Mouse (Mus musculus): ENCODE data around the gene Ssb. TPM values are rescaled to one million over a fixed set of nuclear protein-coding genes. Genes with fewer than 3 reads are reported as not detected.

The Ssb gene
- polyA plus RNA-seq, 1 experiment: 460 TPM

- no peak overlapping the region for H3K4me3 ChIP-seq (ENCODE audit: low read depth, low read length)
- no peaks in the 10 kb centered on the region for H3K27me3 ChIP-seq (ENCODE audit: control insufficient read depth, insufficient read depth, low read length, poor library complexity, severe bottlenecking)
- H3K9ac ChIP-seq (ENCODE audit: low read depth, poor library complexity, severe bottlenecking): no peak overlapping the region
- no peak for TF ChIP-seq POLR2A (IDR thresholded peaks at IDR 0.05; ENCODE audit: insufficient read depth, low read length)
- TF ChIP-seq EP300 (IDR thresholded peaks at IDR 0.05; ENCODE audit: insufficient read depth, low read depth, low read length): no peak
- no peak for TF ChIP-seq CTCF (IDR thresholded peaks at IDR 0.05; ENCODE audit: low read depth, low read length)
- H3K9me3 ChIP-seq (replicated peaks; ENCODE audit: control insufficient read depth, insufficient read depth, low read length, poor library complexity, severe bottlenecking): no peaks in the 10 kb centered on the region
- H3K36me3 ChIP-seq (ENCODE audit: control insufficient read depth, insufficient read depth, low read length, poor library complexity, severe bottlenecking): no peaks in the 10 kb centered on the region
- no peak overlapping the region for H3K27ac ChIP-seq (ENCODE audit: insufficient read depth, low read length)
- H3K4me1 ChIP-seq (ENCODE audit: control insufficient read depth, insufficient read depth, low read length): no peaks in the 10 kb centered on the region
Observed at GRCm38 (mm10) chr2:69830116-69830515, 31.2 kb upstream of the Ssb start.

GRCm38 (mm10) chr2:69837244-69837967 is 24.0 kb upstream of the Ssb start:
- Histone ChIP-seq H3K36me3 (ENCODE audit: control insufficient read depth, insufficient read depth, low read length, poor library complexity, severe bottlenecking) (no peaks in the 10 kb centered on the region), H3K4me1 (ENCODE audit: control insufficient read depth, insufficient read depth, low read length) (no peaks in the 10 kb centered on the region), H3K27ac (ENCODE audit: insufficient read depth, low read length) (no peak overlapping the region), H3K4me3 (ENCODE audit: low read depth, low read length) (no peak overlapping the region), H3K9ac (ENCODE audit: low read depth, poor library complexity, severe bottlenecking) (no peak overlapping the region), H3K9me3 (replicated peaks; ENCODE audit: control insufficient read depth, insufficient read depth, low read length, poor library complexity, severe bottlenecking) (no peaks in the 10 kb centered on the region), H3K27me3 (ENCODE audit: control insufficient read depth, insufficient read depth, low read length, poor library complexity, severe bottlenecking) (no peaks in the 10 kb centered on the region)
- TF ChIP-seq EP300 (IDR thresholded peaks at IDR 0.05; ENCODE audit: insufficient read depth, low read depth, low read length): no peak
- TF ChIP-seq POLR2A (IDR thresholded peaks at IDR 0.05; ENCODE audit: insufficient read depth, low read length): no peak
- TF ChIP-seq CTCF (IDR thresholded peaks at IDR 0.05; ENCODE audit: low read depth, low read length): no peak

DNA sequence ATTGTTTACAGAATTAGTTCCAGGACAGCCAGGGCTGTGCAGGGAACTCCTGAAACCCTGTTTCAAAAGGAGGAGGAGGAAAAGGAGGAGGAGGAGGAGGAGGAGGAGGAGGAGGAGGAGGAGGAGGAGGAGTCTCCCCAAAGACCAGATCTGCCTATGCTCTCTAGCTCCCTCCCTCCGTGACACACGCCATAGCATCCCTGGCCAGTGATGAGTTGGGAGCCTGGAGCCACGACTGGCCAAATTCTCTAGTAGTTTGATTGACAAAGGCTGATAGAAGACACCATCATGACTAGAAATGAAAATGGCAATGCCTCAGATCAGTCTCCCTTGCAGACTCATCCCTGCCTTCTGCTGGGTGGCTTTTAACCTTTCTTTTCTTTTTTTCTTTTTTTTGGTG is 23.4 kb upstream of the Ssb start:
- H3K9ac ChIP-seq (ENCODE audit: low read depth, poor library complexity, severe bottlenecking): no peak overlapping the region
- TF ChIP-seq CTCF (IDR thresholded peaks at IDR 0.05; ENCODE audit: low read depth, low read length): peak; percentile 61
- no peak for TF ChIP-seq EP300 (IDR thresholded peaks at IDR 0.05; ENCODE audit: insufficient read depth, low read depth, low read length)
- TF ChIP-seq POLR2A (IDR thresholded peaks at IDR 0.05; ENCODE audit: insufficient read depth, low read length): no peak
- H3K4me3 ChIP-seq (ENCODE audit: low read depth, low read length): no peak overlapping the region
- H3K4me1 ChIP-seq (ENCODE audit: control insufficient read depth, insufficient read depth, low read length): no peaks in the 10 kb centered on the region
- H3K9me3 ChIP-seq (replicated peaks; ENCODE audit: control insufficient read depth, insufficient read depth, low read length, poor library complexity, severe bottlenecking): no peaks in the 10 kb centered on the region
- H3K27me3 ChIP-seq (ENCODE audit: control insufficient read depth, insufficient read depth, low read length, poor library complexity, severe bottlenecking): no peaks in the 10 kb centered on the region
- no peaks in the 10 kb centered on the region for H3K36me3 ChIP-seq (ENCODE audit: control insufficient read depth, insufficient read depth, low read length, poor library complexity, severe bottlenecking)
- no peak overlapping the region for H3K27ac ChIP-seq (ENCODE audit: insufficient read depth, low read length)

DNA sequence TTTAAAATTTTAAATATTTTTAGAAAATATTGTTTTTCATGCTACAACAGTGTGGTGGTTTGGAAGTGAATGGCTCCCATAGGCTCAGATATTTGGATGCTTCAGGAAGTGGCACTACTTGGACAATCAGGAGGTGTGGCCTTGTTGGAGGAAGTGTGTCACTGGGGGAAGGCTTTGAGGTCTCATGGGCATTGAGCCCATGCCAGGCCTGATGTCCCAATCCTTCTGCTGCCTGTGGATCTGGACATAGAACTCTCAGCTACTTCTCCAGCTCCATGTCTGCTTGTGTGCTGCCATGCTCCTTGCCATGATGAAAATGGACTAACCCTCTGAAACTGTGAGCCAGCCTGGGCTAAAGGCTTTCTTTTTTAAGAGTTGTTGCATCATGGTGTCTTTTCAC is 22.7 kb upstream of the Ssb start:
- Histone ChIP-seq H3K9ac (ENCODE audit: low read depth, poor library complexity, severe bottlenecking) (no peak overlapping the region), H3K9me3 (replicated peaks; ENCODE audit: control insufficient read depth, insufficient read depth, low read length, poor library complexity, severe bottlenecking) (no peaks in the 10 kb centered on the region), H3K4me1 (ENCODE audit: control insufficient read depth, insufficient read depth, low read length) (no peaks in the 10 kb centered on the region), H3K36me3 (ENCODE audit: control insufficient read depth, insufficient read depth, low read length, poor library complexity, severe bottlenecking) (no peaks in the 10 kb centered on the region), H3K4me3 (ENCODE audit: low read depth, low read length) (no peak overlapping the region), H3K27ac (ENCODE audit: insufficient read depth, low read length) (no peak overlapping the region), H3K27me3 (ENCODE audit: control insufficient read depth, insufficient read depth, low read length, poor library complexity, severe bottlenecking) (no peaks in the 10 kb centered on the region)
- TF ChIP-seq POLR2A (IDR thresholded peaks at IDR 0.05; ENCODE audit: insufficient read depth, low read length) (no peak), EP300 (IDR thresholded peaks at IDR 0.05; ENCODE audit: insufficient read depth, low read depth, low read length) (no peak), CTCF (IDR thresholded peaks at IDR 0.05; ENCODE audit: low read depth, low read length) (no peak)

- H3K4me3 ChIP-seq (ENCODE audit: low read depth, low read length): no peak overlapping the region
- H3K9ac ChIP-seq (ENCODE audit: low read depth, poor library complexity, severe bottlenecking): no peak overlapping the region
- H3K4me1 ChIP-seq (ENCODE audit: control insufficient read depth, insufficient read depth, low read length): no peaks in the 10 kb centered on the region
- no peaks in the 10 kb centered on the region for H3K36me3 ChIP-seq (ENCODE audit: control insufficient read depth, insufficient read depth, low read length, poor library complexity, severe bottlenecking)
- TF ChIP-seq EP300 (IDR thresholded peaks at IDR 0.05; ENCODE audit: insufficient read depth, low read depth, low read length) (no peak), CTCF (IDR thresholded peaks at IDR 0.05; ENCODE audit: low read depth, low read length) (no peak), POLR2A (IDR thresholded peaks at IDR 0.05; ENCODE audit: insufficient read depth, low read length) (no peak)
- no peaks in the 10 kb centered on the region for H3K27me3 ChIP-seq (ENCODE audit: control insufficient read depth, insufficient read depth, low read length, poor library complexity, severe bottlenecking)
- no peak overlapping the region for H3K27ac ChIP-seq (ENCODE audit: insufficient read depth, low read length)
- no peaks in the 10 kb centered on the region for H3K9me3 ChIP-seq (replicated peaks; ENCODE audit: control insufficient read depth, insufficient read depth, low read length, poor library complexity, severe bottlenecking)
Observed at GRCm38 (mm10) chr2:69840261-69840660, 21.1 kb upstream of the Ssb start.

DNA sequence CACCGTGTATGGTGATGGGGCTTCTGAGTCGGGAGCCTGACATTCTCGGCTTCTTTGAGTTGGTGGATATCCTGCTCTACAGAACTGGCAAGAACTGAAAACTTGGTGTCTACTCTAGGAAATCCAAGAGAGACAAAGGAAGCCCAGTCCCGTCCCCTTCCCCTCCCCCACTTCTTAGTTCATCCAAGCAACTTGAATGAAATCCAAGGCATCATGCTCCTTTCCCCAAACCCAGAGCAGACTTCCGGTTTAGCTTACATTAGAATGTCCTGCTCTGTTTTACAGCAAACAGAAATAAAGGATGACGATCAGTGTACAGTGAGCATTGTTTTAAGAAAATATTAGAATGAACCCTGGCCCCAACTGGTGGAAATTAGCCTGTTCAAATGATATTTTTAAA is 12.1 kb upstream of the Ssb start:
- Histone ChIP-seq H3K27me3 (ENCODE audit: control insufficient read depth, insufficient read depth, low read length, poor library complexity, severe bottlenecking) (no peaks in the 10 kb centered on the region), H3K27ac (ENCODE audit: insufficient read depth, low read length) (no peak overlapping the region), H3K4me3 (ENCODE audit: low read depth, low read length) (no peak overlapping the region), H3K9ac (ENCODE audit: low read depth, poor library complexity, severe bottlenecking) (no peak overlapping the region), H3K4me1 (ENCODE audit: control insufficient read depth, insufficient read depth, low read length) (no peaks in the 10 kb centered on the region), H3K9me3 (replicated peaks; ENCODE audit: control insufficient read depth, insufficient read depth, low read length, poor library complexity, severe bottlenecking) (no peaks in the 10 kb centered on the region), H3K36me3 (ENCODE audit: control insufficient read depth, insufficient read depth, low read length, poor library complexity, severe bottlenecking) (no peaks in the 10 kb centered on the region)
- no peak for TF ChIP-seq CTCF (IDR thresholded peaks at IDR 0.05; ENCODE audit: low read depth, low read length)
- no peak for TF ChIP-seq EP300 (IDR thresholded peaks at IDR 0.05; ENCODE audit: insufficient read depth, low read depth, low read length)
- no peak for TF ChIP-seq POLR2A (IDR thresholded peaks at IDR 0.05; ENCODE audit: insufficient read depth, low read length)
